Mouse (Mus musculus) thymus, adult 2 months (tissue): ENCODE data around the gene Pla2g4d. TPM values are rescaled to one million over a fixed set of nuclear protein-coding genes. Genes with fewer than 3 reads are reported as not detected.

Source experiments
- DNase-seq: peaks from one replicate; pipeline ENCODE4 v3.0.0; 2021
- H3K27ac ChIP-seq: fragments of 200-500 bp; 2 replicates; pipeline ENCODE4 v1.5.1; 2012; ENCODE audit warnings: low read length, control low read depth; ENCODE audit not compliant: control insufficient read depth, insufficient read depth
- H3K27me3 ChIP-seq: fragments of 200-500 bp; 2 replicates; pipeline ENCODE4 v1.6.1; 2012; ENCODE audit warnings: mild to moderate bottlenecking, low read length, moderate library complexity, mixed read lengths; ENCODE audit not compliant: control insufficient read depth, insufficient read depth
- H3K36me3 ChIP-seq: fragments of 200-500 bp; 2 replicates; pipeline ENCODE4 v1.6.1; 2012; ENCODE audit warnings: mild to moderate bottlenecking, low read length, moderate library complexity; ENCODE audit not compliant: control insufficient read depth, insufficient read depth
- H3K4me1 ChIP-seq: fragments of 200-500 bp; replicated peaks from 2 replicates; pipeline ENCODE4 v1.6.1; 2012; ENCODE audit warnings: low read length; ENCODE audit not compliant: control insufficient read depth, insufficient read depth
- H3K4me3 ChIP-seq: fragments of 200-500 bp; 2 replicates; pipeline ENCODE4 v1.5.1; 2012; ENCODE audit warnings: mild to moderate bottlenecking, low read length, control low read depth, moderate library complexity; ENCODE audit not compliant: control insufficient read depth, insufficient read depth
- CTCF ChIP-seq: fragments of 200-500 bp; IDR thresholded peaks from 2 replicates; pipeline ENCODE4 v1.5.1; 2012; ENCODE audit warnings: mild to moderate bottlenecking, control low read depth, low read length, moderate library complexity, borderline replicate concordance; ENCODE audit not compliant: control insufficient read depth, poor library complexity, insufficient read depth; ENCODE audit errors: extremely low read depth
- POLR2A ChIP-seq: fragments of 200-500 bp; IDR thresholded peaks from 2 replicates; pipeline ENCODE4 v1.6.1; 2012; ENCODE audit warnings: mild to moderate bottlenecking, low read length, control low read depth, moderate library complexity; ENCODE audit not compliant: control insufficient read depth, poor library complexity, insufficient read depth; ENCODE audit errors: extremely low read depth
- WGBS: fragments of 180-500 bp; shearing (Covaris S2); methylation state at CpG from one replicate; pipeline ENCODE4 v1.1.7; 2018; 5-methylcytosine and 5-hydroxymethylcytosine counted together
- polyA plus RNA-seq: library from polyadenylated mRNA; depleted of rRNA; stranded (reverse); fragments of >200 nt; gene quantifications from 2 replicates; pipeline ENCODE4 v1.2.3, GENCODE M21; 2012

The Pla2g4d gene
- polyA plus RNA-seq, 1 experiment, result 0.19 TPM

DNA sequence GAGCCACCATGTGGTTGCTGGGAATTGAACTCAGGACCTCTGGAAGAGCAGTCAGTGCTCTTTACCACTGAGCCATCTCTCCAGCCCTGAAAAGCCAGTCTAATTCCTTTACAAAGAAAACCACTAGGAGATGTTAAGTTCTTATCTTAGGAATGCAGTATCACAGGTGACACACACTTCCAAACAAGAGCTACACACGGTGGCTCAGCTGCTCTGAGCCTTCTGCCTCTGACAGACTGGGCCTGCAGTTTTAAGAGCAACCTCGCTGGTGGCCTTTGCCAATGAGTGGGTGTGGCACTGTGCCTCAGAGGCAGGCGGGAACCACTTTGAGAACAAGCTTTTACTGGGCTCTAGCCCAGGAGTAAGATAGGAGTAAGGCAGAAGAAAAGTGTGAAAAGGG is 15.1 kb upstream of the Pla2g4d start:
- Histone ChIP-seq H3K27me3 (no peaks in the 10 kb centered on the region), H3K27ac (no peak overlapping the region), H3K36me3 (no peaks in the 10 kb centered on the region), H3K4me3 (no peak overlapping the region), H3K4me1 (no peaks in the 10 kb centered on the region; the same call in 1 of the 2 replicates)
- no peak for DNase-seq
- TF ChIP-seq POLR2A (no peak), CTCF (no peak)
- WGBS, result 58% methylated on average over 3 of the region's 3 CpGs

DNA sequence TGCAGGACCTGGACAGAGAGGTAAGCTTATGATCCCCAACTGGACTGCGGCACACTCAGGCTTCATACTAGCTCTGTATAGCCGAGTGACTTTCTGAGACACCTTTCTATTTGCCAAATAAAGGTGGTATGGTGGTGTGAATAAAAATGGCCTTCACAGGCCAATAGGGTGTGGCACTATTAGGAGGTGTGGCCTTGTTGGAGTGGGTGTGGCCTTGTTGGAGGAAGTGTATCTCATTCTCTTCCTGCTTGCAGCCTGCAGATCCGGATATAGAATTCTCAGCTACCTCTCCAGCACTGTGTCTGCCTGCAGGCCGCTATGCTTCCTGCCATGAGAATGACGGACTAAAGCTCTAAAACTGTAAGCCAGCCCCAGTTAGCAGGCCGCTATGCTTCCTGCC is 12.1 kb upstream of the Pla2g4d start:
- TF ChIP-seq POLR2A, result no peak
- TF ChIP-seq CTCF, result no peak
- no peaks in the 10 kb centered on the region; the same call in 1 of the 2 replicates for H3K4me1 ChIP-seq
- no peaks in the 10 kb centered on the region for H3K27me3 ChIP-seq
- no peak overlapping the region for H3K27ac ChIP-seq
- 97% methylated on average over 6 of the region's 6 CpGs for WGBS
- DNase-seq, result no peak
- H3K4me3 ChIP-seq, result no peak overlapping the region
- H3K36me3 ChIP-seq, result no peaks in the 10 kb centered on the region

DNA sequence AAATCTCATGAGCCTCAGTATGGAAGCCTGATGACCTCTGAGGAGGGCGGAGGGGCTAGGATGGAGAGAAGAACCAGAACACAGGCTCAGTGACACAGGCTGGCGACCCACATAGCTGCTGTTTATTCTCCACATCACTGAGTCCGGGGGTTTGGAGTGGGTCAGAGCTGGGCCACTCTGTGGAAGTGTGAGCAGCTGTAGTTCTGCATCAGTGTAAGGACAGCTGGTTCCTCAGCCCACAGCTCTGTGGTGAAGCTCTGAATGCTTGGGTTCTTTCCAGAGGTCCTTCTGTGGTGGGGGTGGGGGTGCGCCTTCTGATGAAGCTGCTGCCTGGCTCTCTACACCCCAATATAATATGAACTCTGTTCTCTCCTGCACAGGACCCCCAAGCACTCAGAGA is 10.9 kb upstream of the Pla2g4d start:
- WGBS, result 81% methylated on average over 4 of the region's 4 CpGs
- no peak overlapping the region for H3K27ac ChIP-seq
- H3K4me1 ChIP-seq, result no peaks in the 10 kb centered on the region; the same call in 1 of the 2 replicates
- no peaks in the 10 kb centered on the region for H3K36me3 ChIP-seq
- H3K4me3 ChIP-seq, result no peak overlapping the region
- H3K27me3 ChIP-seq, result no peaks in the 10 kb centered on the region
- DNase-seq, result no peak
- TF ChIP-seq CTCF (no peak), POLR2A (no peak)

DNA sequence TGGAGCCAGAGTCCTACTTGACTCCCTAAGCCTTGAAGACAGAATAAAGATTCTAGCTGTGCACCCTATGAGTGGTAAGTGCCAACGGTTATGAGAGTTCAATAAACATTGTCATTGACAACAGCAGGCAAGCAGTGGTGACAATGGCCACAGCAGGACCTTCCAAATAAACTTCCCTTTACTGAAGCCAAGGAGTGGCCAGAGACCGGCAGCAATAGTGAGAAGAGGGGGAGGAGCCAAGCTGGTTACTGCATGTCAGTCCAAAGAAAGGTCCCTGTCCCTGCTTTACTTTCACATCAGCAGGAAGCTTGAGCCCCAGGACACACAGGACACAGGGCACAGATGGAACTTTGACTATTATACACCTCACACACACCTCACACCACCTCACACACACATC is 7.2 kb upstream of the Pla2g4d start:
- Histone ChIP-seq H3K4me3 (no peak overlapping the region), H3K4me1 (no peaks in the 10 kb centered on the region), H3K27me3 (no peaks in the 10 kb centered on the region), H3K27ac (no peak overlapping the region), H3K36me3 (no peaks in the 10 kb centered on the region)
- 39% methylated on average over 2 of the region's 2 CpGs for WGBS
- no peak for DNase-seq
- TF ChIP-seq CTCF (no peak), POLR2A (no peak)

DNA sequence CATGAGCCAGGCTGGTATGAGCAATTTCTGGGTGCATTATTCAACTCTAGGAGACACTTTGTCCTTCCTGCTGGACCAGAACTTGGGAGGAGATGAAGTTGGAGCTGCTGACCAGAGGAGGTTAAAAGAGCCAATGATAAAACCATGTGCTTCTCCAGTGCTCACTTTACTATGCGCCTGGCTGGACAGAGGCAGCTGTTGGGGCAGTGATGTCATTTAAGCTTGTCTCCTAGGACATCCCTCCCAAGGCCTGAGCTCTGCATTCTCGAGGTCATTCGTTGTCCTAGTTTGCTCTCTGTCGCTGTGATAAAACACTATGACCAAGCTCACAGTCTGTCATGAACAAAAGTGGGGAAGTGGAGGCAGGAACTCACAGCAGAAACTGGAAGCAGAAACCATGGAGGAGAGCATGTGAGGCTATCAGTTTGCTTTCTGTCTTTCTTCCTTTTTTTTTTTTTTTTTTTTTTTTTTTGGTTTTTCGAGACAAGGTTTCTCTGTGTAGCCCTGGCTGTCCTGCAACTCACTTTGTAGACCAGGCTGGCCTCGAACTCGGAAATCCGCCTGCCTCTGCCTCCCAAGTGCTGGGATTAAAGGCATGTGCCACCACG is 2.6 kb upstream of the Pla2g4d start:
- 80% methylated on average over 9 of the region's 9 CpGs for WGBS
- DNase-seq, result no peak
- Histone ChIP-seq H3K4me3 (no peak overlapping the region), H3K27ac (no peak overlapping the region), H3K36me3 (no peaks in the 10 kb centered on the region), H3K27me3 (no peaks in the 10 kb centered on the region), H3K4me1 (no peaks in the 10 kb centered on the region)
- TF ChIP-seq POLR2A (no peak), CTCF (no peak)

DNA sequence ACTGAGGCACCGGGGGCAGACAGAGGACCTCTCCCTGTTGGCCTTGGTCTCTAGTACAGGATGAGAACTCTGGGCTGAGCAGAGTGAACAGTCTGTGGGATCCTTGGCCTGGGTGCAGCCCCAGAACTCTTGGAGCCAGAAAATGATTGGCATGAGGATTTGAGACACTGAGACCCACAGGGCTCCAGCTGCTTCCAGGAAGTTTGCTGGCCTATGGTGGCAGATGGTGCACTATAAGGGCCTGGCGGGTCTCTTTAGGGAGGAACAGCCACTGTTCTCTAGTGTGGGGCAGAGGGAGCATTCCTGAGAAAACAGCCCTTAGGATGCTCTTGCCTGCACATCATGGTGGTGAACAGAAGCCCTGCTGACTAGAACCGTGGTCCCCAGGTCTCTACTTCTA is 596 bp downstream of the Pla2g4d start:
- Histone ChIP-seq H3K4me3 (no peak overlapping the region), H3K27ac (no peak overlapping the region), H3K36me3 (no peaks in the 10 kb centered on the region), H3K27me3 (no peaks in the 10 kb centered on the region), H3K4me1 (no peaks in the 10 kb centered on the region)
- 92% methylated on average over 3 of the region's 3 CpGs for WGBS
- DNase-seq, result no peak
- TF ChIP-seq CTCF, result no peak
- no peak for TF ChIP-seq POLR2A

DNA sequence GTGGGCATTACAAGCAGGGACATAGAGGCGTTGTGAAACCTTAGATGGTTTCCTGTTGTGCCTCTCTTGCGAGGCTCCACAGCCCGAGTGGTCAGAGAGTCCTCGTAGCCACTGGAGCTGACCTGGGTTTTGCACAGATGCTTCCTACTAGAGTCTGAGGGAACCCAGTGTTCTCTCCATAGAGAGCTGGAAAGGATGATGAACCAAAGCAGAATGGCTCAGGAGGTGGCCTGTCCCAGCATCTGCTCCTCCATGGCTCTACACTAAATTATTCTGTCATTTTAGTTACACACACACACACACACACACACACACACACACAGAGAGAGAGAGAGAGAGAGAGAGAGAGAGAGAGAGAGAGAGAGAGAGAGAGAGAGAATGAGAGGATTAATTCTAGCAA is 3.4 kb downstream of the Pla2g4d start:
- TF ChIP-seq POLR2A, result no peak
- no peak for TF ChIP-seq CTCF
- no peaks in the 10 kb centered on the region for H3K36me3 ChIP-seq
- no peak overlapping the region for H3K4me3 ChIP-seq
- no peak overlapping the region for H3K27ac ChIP-seq
- H3K4me1 ChIP-seq, result no peaks in the 10 kb centered on the region
- H3K27me3 ChIP-seq, result no peaks in the 10 kb centered on the region
- DNase-seq, result no peak
- WGBS, result 76% methylated on average over 4 of the region's 4 CpGs
